Comparison of ENCODE assay signal across 13 mouse cellular contexts in the genomic region with DNA sequence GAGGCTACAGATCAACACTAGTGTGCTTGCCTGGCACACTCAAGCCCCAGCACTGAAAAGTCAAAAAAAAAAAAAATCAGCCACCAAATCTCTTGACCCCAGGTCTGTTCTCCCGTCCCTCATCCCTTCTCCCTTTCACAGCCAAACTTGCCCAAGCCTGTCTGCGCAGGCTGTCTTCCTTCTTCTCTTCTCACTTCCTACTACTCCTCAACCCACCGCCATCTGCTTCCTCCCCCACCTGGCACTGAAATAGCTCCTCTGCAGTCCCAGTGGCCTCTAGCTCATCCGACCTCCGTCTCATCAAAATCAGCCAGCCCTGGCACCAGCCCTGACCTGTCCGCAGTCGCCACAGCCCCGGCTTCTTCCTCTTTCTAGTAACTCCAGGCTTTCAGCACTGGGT. TPM values are rescaled to one million over a fixed set of nuclear protein-coding genes. Genes with fewer than 3 reads are reported as not detected.
DNase-seq lines count a peak whose midpoint lies in the region; ATAC-seq and TF ChIP-seq lines count a peak whose summit lies in the region.
"Had no signal": no experiment of that assay in that cellular context is flagged by ENCODE, and none has a peak within 500 bp of the region (broad histone marks: within the 10 kb centered on the region; RNA-seq: fewer than 3 reads in every experiment).

No protein-coding gene starts in this region.

- peak; percentile 17 for DNase-seq in cerebellum, adult 11-12 months
- no peak for DNase-seq in cerebellum, adult 9-10 months
- DNase-seq in liver, result peak; percentile 13
- no peak for DNase-seq in liver, postnatal 0 days
- peak; percentile 72 to 93 for DNase-seq in left cerebral cortex, postnatal 25 days (ENCODE audit: low spot score in 2 of 2)
- DNase-seq in telencephalon, adult 2 months (ENCODE audit: low read depth, low spot score), result peak; percentile 81
- DNase-seq in urinary bladder, adult 2 months (ENCODE audit: low spot score), result no peak
- DNase-seq: heart, adult 2 months; kidney, postnatal 25 days; lung, postnatal 10 days had no signal

- H3K4me3 ChIP-seq in liver, postnatal 0 days (ENCODE audit: low read depth, low read length), result no peak overlapping the region
- no peak overlapping the region for H3K4me3 ChIP-seq in kidney, embryonic 16.5 days (ENCODE audit: low read length)
- H3K4me3 ChIP-seq: embryonic facial prominence, embryonic 15.5 days; heart, adult 2 months; myocyte had no signal

- TF ChIP-seq EP300 in liver, postnatal 0 days (IDR thresholded peaks at IDR 0.05; ENCODE audit: low read depth), result no peak

- no peak for ATAC-seq in liver, postnatal 0 days
- no peak for ATAC-seq in kidney, embryonic 16.5 days (ENCODE audit: low FRiP score, low TSS enrichment)

- no peak overlapping the region for H3K4me2 ChIP-seq in liver, postnatal 0 days (ENCODE audit: low read depth, low read length)
- H3K4me2 ChIP-seq in kidney, embryonic 16.5 days (replicated peaks; ENCODE audit: low read depth, low read length), result no peak overlapping the region
- H3K4me2 ChIP-seq: embryonic facial prominence, embryonic 15.5 days had no signal

- no peaks in the 10 kb centered on the region for H3K9me3 ChIP-seq in liver, postnatal 0 days (ENCODE audit: low read length)
- H3K9me3 ChIP-seq in kidney, embryonic 16.5 days (ENCODE audit: low read length), result no peaks in the 10 kb centered on the region
- H3K9me3 ChIP-seq: embryonic facial prominence, embryonic 15.5 days had no signal

- H3K36me3 ChIP-seq in liver, postnatal 0 days (replicated peaks; ENCODE audit: insufficient read depth, low read length), result no peaks in the 10 kb centered on the region
- no peaks in the 10 kb centered on the region for H3K36me3 ChIP-seq in kidney, embryonic 16.5 days (ENCODE audit: insufficient read depth, low read length)
- H3K36me3 ChIP-seq: embryonic facial prominence, embryonic 15.5 days had no signal

- H3K9ac ChIP-seq in liver, postnatal 0 days (replicated peaks), result no peak overlapping the region
- H3K9ac ChIP-seq in kidney, embryonic 16.5 days (replicated peaks; ENCODE audit: low read length), result no peak overlapping the region
- H3K9ac ChIP-seq: embryonic facial prominence, embryonic 15.5 days had no signal

- H3K27ac ChIP-seq in liver, postnatal 0 days (ENCODE audit: low read depth), result no peak overlapping the region
- H3K27ac ChIP-seq in kidney, embryonic 16.5 days (ENCODE audit: low read length), result no peak overlapping the region
- H3K27ac ChIP-seq: embryonic facial prominence, embryonic 15.5 days; heart, adult 2 months had no signal

- intact Hi-C loops in left cerebral cortex, postnatal 25 days (cut with DNase I), result loop anchor here (1.0 kb wide), 1 partner anchor 9 kb away; no protein-coding TSS in a partner anchor

- WGBS in liver, postnatal 0 days (ENCODE audit: insufficient replicate concordance), result 15% methylated on average over 8 of the region's 8 CpGs
- 43% methylated on average over 8 of the region's 8 CpGs for WGBS in kidney, embryonic 16.5 days

- H3K4me1 ChIP-seq in liver, postnatal 0 days (ENCODE audit: insufficient read depth), result no peaks in the 10 kb centered on the region
- H3K4me1 ChIP-seq in kidney, embryonic 16.5 days (ENCODE audit: insufficient read depth, low read length), result no peaks in the 10 kb centered on the region
- H3K4me1 ChIP-seq: embryonic facial prominence, embryonic 15.5 days had no signal

- no peak for TF ChIP-seq CTCF in liver, postnatal 0 days (IDR thresholded peaks at IDR 0.05; ENCODE audit: low read depth)

- no peaks in the 10 kb centered on the region for H3K27me3 ChIP-seq in liver, postnatal 0 days (ENCODE audit: insufficient read depth, low read length)
- H3K27me3 ChIP-seq in kidney, embryonic 16.5 days (ENCODE audit: insufficient read depth, low read length), result no peaks in the 10 kb centered on the region
- H3K27me3 ChIP-seq: embryonic facial prominence, embryonic 15.5 days had no signal

RNA-seq across cellular contexts. Expression of gene Epop, which starts 12.2 kb away (rescaled TPM):
- polyA plus RNA-seq in liver, postnatal 0 days (2015; fragmentation: Nextera tagmentation; extraction: Ambion mirVana), result 1.1 and 1.6 TPM in 2 replicates
- total RNA-seq in left cerebral cortex, postnatal 25 days (2021), result 10 to 100 TPM; 77.4 to 92.2 TPM
- polyA plus RNA-seq in kidney, embryonic 16.5 days (2015; fragmentation: Nextera tagmentation; extraction: Ambion mirVana), result 2.3 and 2.5 TPM in 2 replicates
- 0.77 and 0.80 TPM in 2 replicates for polyA plus RNA-seq in urinary bladder, adult 2 months (2012; rRNA removed)

RNA-seq across cellular contexts. Expression of gene Mllt6, which starts 21.5 kb away (rescaled TPM):
- polyA plus RNA-seq in liver, postnatal 0 days (2015; fragmentation: Nextera tagmentation; extraction: Ambion mirVana), result 0.32 and 0.38 TPM in 2 replicates
- 100 to 1,000 TPM; 105 to 121 TPM for total RNA-seq in left cerebral cortex, postnatal 25 days (2021)
- 4.1 and 5.5 TPM in 2 replicates for polyA plus RNA-seq in kidney, embryonic 16.5 days (2015; fragmentation: Nextera tagmentation; extraction: Ambion mirVana)
- 30.2 and 37.2 TPM in 2 replicates for polyA plus RNA-seq in urinary bladder, adult 2 months (2012; rRNA removed)

RNA-seq across cellular contexts. Expression of gene Cisd3, which starts 44.0 kb away (rescaled TPM):
- polyA plus RNA-seq in liver, postnatal 0 days (2015; fragmentation: Nextera tagmentation; extraction: Ambion mirVana), result 54.6 and 63.7 TPM in 2 replicates
- 10 to 100 TPM; 46.5 to 48.8 TPM for total RNA-seq in left cerebral cortex, postnatal 25 days (2021)
- 47.3 and 53.1 TPM in 2 replicates for polyA plus RNA-seq in kidney, embryonic 16.5 days (2015; fragmentation: Nextera tagmentation; extraction: Ambion mirVana)
- polyA plus RNA-seq in urinary bladder, adult 2 months (2012; rRNA removed), result 55.7 and 56.2 TPM in 2 replicates

RNA-seq across cellular contexts. Expression of gene Pcgf2, which starts 58.6 kb away (rescaled TPM):
- polyA plus RNA-seq in liver, postnatal 0 days (2015; fragmentation: Nextera tagmentation; extraction: Ambion mirVana), result 1.9 TPM in 2 replicates
- 10 to 100 TPM; 30.1 to 30.3 TPM for total RNA-seq in left cerebral cortex, postnatal 25 days (2021)
- 12.3 and 16.3 TPM in 2 replicates for polyA plus RNA-seq in kidney, embryonic 16.5 days (2015; fragmentation: Nextera tagmentation; extraction: Ambion mirVana)
- 41.1 and 46.4 TPM in 2 replicates for polyA plus RNA-seq in urinary bladder, adult 2 months (2012; rRNA removed)

Comparison
In these comparisons a context has a peak if more than half of its experiments do, and no peak if none do; other contexts are left out.
1. DNase-seq: peak in cerebellum, adult 11-12 months (single experiment), liver (single experiment), left cerebral cortex, postnatal 25 days (2 of 2) and telencephalon, adult 2 months (single experiment); none in cerebellum, adult 9-10 months (single experiment), liver, postnatal 0 days (single experiment) and urinary bladder, adult 2 months (single experiment).